Mouse (Mus musculus): ENCODE results near the gene Cars2. TPM values are rescaled to one million over a fixed set of nuclear protein-coding genes. Genes with fewer than 3 reads are reported as not detected.
"Not testable (repeated sequence)": the region's sequence is repeated elsewhere in the genome, so short reads cannot be mapped to it uniquely, and the experiment has no call there.

Gene Cars2
- polyA plus RNA-seq, 1 experiment from 2014 or later: 10.0 TPM

- Histone ChIP-seq H3K9me3 (ENCODE audit: control insufficient read depth) (no peaks in the 10 kb centered on the region), H3K4me2 (replicated peaks; ENCODE audit: low read depth) (no peak overlapping the region), H3K9ac (ENCODE audit: low read depth, low read length) (no peak overlapping the region), H3K36me3 (ENCODE audit: control insufficient read depth, insufficient read depth) (0 out of 2 replicates have a peak, but pooled peaks cover 6% of the 10 kb centered on the region), H3K27me3 (replicated peaks; ENCODE audit: control insufficient read depth, insufficient read depth, low read length) (no peaks in the 10 kb centered on the region), H3K4me3 (ENCODE audit: low read depth, low read length) (no peak overlapping the region), H3K27ac (ENCODE audit: low read depth, low read length) (no peak overlapping the region), H3K4me1 (replicated peaks; ENCODE audit: control insufficient read depth, insufficient read depth, low read length) (no peaks in the 10 kb centered on the region)
- TF ChIP-seq CTCF (IDR thresholded peaks at IDR 0.05; ENCODE audit: low read depth): no peak
- 83% methylated on average over 22 of the region's 22 CpGs for WGBS
- ATAC-seq: no peak
Observed at GRCm38 (mm10) chr8:11569260-11570097, 18.9 kb upstream of the Cars2 start.

GRCm38 (mm10) chr8:11568193-11568592 lies 17.6 kb upstream of the Cars2 start:
- H3K4me2 ChIP-seq (replicated peaks; ENCODE audit: low read depth); H3K9me3 ChIP-seq (ENCODE audit: control insufficient read depth); H3K27ac ChIP-seq (ENCODE audit: low read depth, low read length); H3K4me3 ChIP-seq (ENCODE audit: low read depth, low read length); H3K4me1 ChIP-seq (replicated peaks; ENCODE audit: control insufficient read depth, insufficient read depth, low read length); H3K27me3 ChIP-seq (replicated peaks; ENCODE audit: control insufficient read depth, insufficient read depth, low read length); H3K9ac ChIP-seq (ENCODE audit: low read depth, low read length); ATAC-seq: not testable (repeated sequence)
- peaks cover 16% of the 10 kb centered on the region for H3K36me3 ChIP-seq (ENCODE audit: control insufficient read depth, insufficient read depth)
- WGBS: 82% methylated on average over 2 of the region's 2 CpGs

GRCm38 (mm10) chr8:11564721-11565120 lies 14.1 kb upstream of the Cars2 start:
- Histone ChIP-seq H3K27me3 (replicated peaks; ENCODE audit: control insufficient read depth, insufficient read depth, low read length) (no peaks in the 10 kb centered on the region), H3K9me3 (ENCODE audit: control insufficient read depth) (no peaks in the 10 kb centered on the region), H3K4me1 (replicated peaks; ENCODE audit: control insufficient read depth, insufficient read depth, low read length) (no peaks in the 10 kb centered on the region), H3K9ac (ENCODE audit: low read depth, low read length) (no peak overlapping the region), H3K36me3 (ENCODE audit: control insufficient read depth, insufficient read depth) (peaks cover 28% of the 10 kb centered on the region), H3K4me3 (ENCODE audit: low read depth, low read length) (no peak overlapping the region), H3K4me2 (replicated peaks; ENCODE audit: low read depth) (no peak overlapping the region), H3K27ac (ENCODE audit: low read depth, low read length) (no peak overlapping the region)
- TF ChIP-seq CTCF (IDR thresholded peaks at IDR 0.05; ENCODE audit: low read depth): no peak
- 86% methylated on average over 7 of the region's 7 CpGs for WGBS
- no peak for ATAC-seq

- Histone ChIP-seq H3K4me1 (replicated peaks; ENCODE audit: control insufficient read depth, insufficient read depth, low read length) (peaks cover 1% of the 10 kb centered on the region; the same call in 1 of the 2 replicates), H3K36me3 (ENCODE audit: control insufficient read depth, insufficient read depth) (peaks cover 28% of the 10 kb centered on the region), H3K9ac (ENCODE audit: low read depth, low read length) (no peak overlapping the region), H3K4me2 (replicated peaks; ENCODE audit: low read depth) (no peak overlapping the region), H3K27me3 (replicated peaks; ENCODE audit: control insufficient read depth, insufficient read depth, low read length) (no peaks in the 10 kb centered on the region), H3K9me3 (ENCODE audit: control insufficient read depth) (no peaks in the 10 kb centered on the region), H3K27ac (ENCODE audit: low read depth, low read length) (no peak overlapping the region), H3K4me3 (ENCODE audit: low read depth, low read length) (no peak overlapping the region)
- 80% methylated on average over 5 of the region's 5 CpGs for WGBS
- no peak for TF ChIP-seq CTCF (IDR thresholded peaks at IDR 0.05; ENCODE audit: low read depth)
- ATAC-seq: no peak
Observed at GRCm38 (mm10) chr8:11564236-11564635, 13.7 kb upstream of the Cars2 start.

- peaks cover 28% of the 10 kb centered on the region for H3K36me3 ChIP-seq (ENCODE audit: control insufficient read depth, insufficient read depth)
- no peak overlapping the region for H3K27ac ChIP-seq (ENCODE audit: low read depth, low read length)
- no peak overlapping the region for H3K4me2 ChIP-seq (replicated peaks; ENCODE audit: low read depth)
- no peak for TF ChIP-seq CTCF (IDR thresholded peaks at IDR 0.05; ENCODE audit: low read depth)
- peaks cover 6% of the 10 kb centered on the region; the same call in 1 of the 2 replicates for H3K4me1 ChIP-seq (replicated peaks; ENCODE audit: control insufficient read depth, insufficient read depth, low read length)
- H3K9me3 ChIP-seq (ENCODE audit: control insufficient read depth): no peaks in the 10 kb centered on the region
- no peak overlapping the region for H3K9ac ChIP-seq (ENCODE audit: low read depth, low read length)
- no peak overlapping the region for H3K4me3 ChIP-seq (ENCODE audit: low read depth, low read length)
- H3K27me3 ChIP-seq (replicated peaks; ENCODE audit: control insufficient read depth, insufficient read depth, low read length): no peaks in the 10 kb centered on the region
- 83% methylated on average over 9 of the region's 9 CpGs for whole genome bisulfite sequencing
- ATAC-seq: no peak
Observed at GRCm38 (mm10) chr8:11560220-11560619, 9.6 kb upstream of the Cars2 start.

- Histone ChIP-seq H3K4me2 (replicated peaks; ENCODE audit: low read depth) (peak overlapping the region; percentile 71; the same call in 1 of the 2 replicates), H3K27me3 (replicated peaks; ENCODE audit: control insufficient read depth, insufficient read depth, low read length) (no peaks in the 10 kb centered on the region), H3K27ac (ENCODE audit: low read depth, low read length) (no peak overlapping the region), H3K9me3 (ENCODE audit: control insufficient read depth) (no peaks in the 10 kb centered on the region), H3K36me3 (ENCODE audit: control insufficient read depth, insufficient read depth) (peaks cover 22% of the 10 kb centered on the region), H3K4me3 (ENCODE audit: low read depth, low read length) (no peak overlapping the region), H3K4me1 (replicated peaks; ENCODE audit: control insufficient read depth, insufficient read depth, low read length) (peaks cover 6% of the 10 kb centered on the region; the same call in 1 of the 2 replicates), H3K9ac (ENCODE audit: low read depth, low read length) (no peak overlapping the region)
- WGBS: 72% methylated on average over 3 of the region's 3 CpGs
- no peak for ATAC-seq
- TF ChIP-seq CTCF (IDR thresholded peaks at IDR 0.05; ENCODE audit: low read depth): no peak
Observed at GRCm38 (mm10) chr8:11559511-11559910, 8.9 kb upstream of the Cars2 start.
